Mouse (Mus musculus) layer of hippocampus, postnatal 25 days (tissue): Measurements from ENCODE around the gene Serpina9. TPM values are rescaled to one million over a fixed set of nuclear protein-coding genes. Genes with fewer than 3 reads are reported as not detected.

Experiments
- DNase-seq, 2 experiments: peaks; one replicate each; pipeline ENCODE4 v3.0.0; 2022; ENCODE audit warnings: mixed read lengths in 2 of 2, low spot score in 1 of 2; ENCODE audit errors: extremely low spot score in 1 of 2
- total RNA-seq, 2 experiments: library from RNA; stranded (reverse); gene quantifications; 2 replicates each; pipeline ENCODE4 v1.2.3; 2021

Serpina9 gene
- under 1 TPM; 0.17 to 0.23 TPM for total RNA-seq

- no peak for DNase-seq
These were observed at the start of gene Serpina9 for GRCm38 (mm10) chr12:104013620-104014019. TSS of gene Serpina9 (minus strand) at chr12:104013755.

- DNase-seq = no peak
These were observed 48.3 kb upstream of the Serpina9 start for GRCm38 (mm10) chr12:104061862-104062261.

GRCm38 (mm10) chr12:104060126-104060525 lies 46.6 kb upstream of the Serpina9 start:
- no peak for DNase-seq

- DNase-seq = no peak
These were observed 44.0 kb upstream of the Serpina9 start for GRCm38 (mm10) chr12:104057531-104057930.

GRCm38 (mm10) chr12:104057050-104057449 lies 43.5 kb upstream of the Serpina9 start:
- DNase-seq = peak in 1 of 2 experiments; percentile 41

- DNase-seq = no peak
These were observed 42.2 kb upstream of the Serpina9 start for GRCm38 (mm10) chr12:104055755-104056154.

- no peak for DNase-seq
These were observed 40.4 kb upstream of the Serpina9 start for GRCm38 (mm10) chr12:104053995-104054394.

- DNase-seq = no peak
These were observed 32.2 kb upstream of the Serpina9 start for GRCm38 (mm10) chr12:104045713-104046112.

GRCm38 (mm10) chr12:104044343-104044742 lies 30.8 kb upstream of the Serpina9 start, which contains the start of gene Serpina12:
TSS of gene Serpina12 (minus strand) at chr12:104044443.
- DNase-seq = no peak

- no peak for DNase-seq
These were observed 29.2 kb upstream of the Serpina9 start for GRCm38 (mm10) chr12:104042753-104043152.

GRCm38 (mm10) chr12:104041401-104041800 lies 27.8 kb upstream of the Serpina9 start:
- DNase-seq = no peak

- no peak for DNase-seq
These were observed 24.6 kb upstream of the Serpina9 start for GRCm38 (mm10) chr12:104038181-104038580.

GRCm38 (mm10) chr12:104033752-104034151 lies 20.2 kb upstream of the Serpina9 start:
- DNase-seq = no peak

GRCm38 (mm10) chr12:104029986-104030385 lies 16.4 kb upstream of the Serpina9 start:
- DNase-seq = peak in 1 of 2 experiments; percentile 12

- DNase-seq = no peak
These were observed 1.7 kb upstream of the Serpina9 start for GRCm38 (mm10) chr12:104015280-104015679.

GRCm38 (mm10) chr12:104004689-104005088 lies 8.9 kb downstream of the Serpina9 start:
- no peak for DNase-seq

- no peak for DNase-seq
These were observed 10.3 kb downstream of the Serpina9 start for GRCm38 (mm10) chr12:104003238-104003612.

GRCm38 (mm10) chr12:104002569-104003237 lies 10.9 kb downstream of the Serpina9 start:
- no peak for DNase-seq

GRCm38 (mm10) chr12:104000594-104000993 lies 13.0 kb downstream of the Serpina9 start:
- DNase-seq = no peak

- no peak for DNase-seq
These were observed 13.9 kb downstream of the Serpina9 start for GRCm38 (mm10) chr12:103999611-104000010.

- DNase-seq = no peak
These were observed 17.0 kb downstream of the Serpina9 start for GRCm38 (mm10) chr12:103996513-103996912.

- peak; percentile 74 to 90 for DNase-seq
These were observed 18.1 kb downstream of the Serpina9 start for GRCm38 (mm10) chr12:103995292-103996072.
